Comparison of ENCODE assay signal across 8 mouse cellular contexts in the genomic region with DNA sequence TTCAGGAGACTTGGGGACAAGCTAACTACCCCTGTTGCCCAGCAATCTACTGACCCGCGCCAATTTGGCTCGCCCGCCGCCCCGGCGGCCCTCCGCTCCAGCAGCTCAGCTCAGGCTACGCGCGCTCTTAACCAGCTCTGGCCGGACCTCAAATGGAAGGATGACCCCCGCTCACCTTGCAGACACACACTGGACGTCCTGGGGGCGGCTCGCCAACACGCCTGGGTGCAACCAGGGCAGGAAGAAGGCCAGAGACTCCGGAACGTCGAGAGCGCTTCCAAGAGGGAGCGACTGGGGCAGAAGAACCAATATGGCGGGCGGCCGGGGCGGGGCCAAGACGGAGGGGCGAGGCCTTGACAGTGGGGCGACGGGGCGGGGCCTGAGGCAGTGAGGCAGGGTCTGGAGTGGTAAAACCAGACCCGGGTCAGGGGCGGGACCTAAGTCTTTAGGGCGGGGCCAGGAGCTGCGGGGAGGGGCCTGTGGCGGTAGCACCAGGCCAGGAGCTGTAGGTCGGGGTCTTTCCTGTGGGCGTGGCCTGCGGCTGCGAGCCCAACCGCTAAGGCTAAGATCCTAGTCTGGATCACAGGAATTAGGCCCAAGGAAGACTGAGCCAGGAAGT. TPM values are rescaled to one million over a fixed set of nuclear protein-coding genes. Genes with fewer than 3 reads are reported as not detected.
DNase-seq lines count a peak whose midpoint lies in the region; ATAC-seq and TF ChIP-seq lines count a peak whose summit lies in the region.

A gene (minus strand): TSS at position 503 of the 619 bp plus-strand sequence.

- no peak for TF ChIP-seq CTCF in Patski (IDR thresholded peaks at IDR 0.05)

- H3K27me3 ChIP-seq in Patski: no peaks in the 10 kb centered on the region
- H3K27me3 ChIP-seq in hindbrain, embryonic 14.5 days (ENCODE audit: control insufficient read depth, insufficient read depth, low read length): no peaks in the 10 kb centered on the region

- ATAC-seq in Patski: peak; percentile 98
- peak; percentile 99 for ATAC-seq in hindbrain, embryonic 14.5 days (ENCODE audit: low FRiP score)

- POLR2A ChIA-PET in Patski (lab: Charles Lee): interaction anchor here (1.0 kb wide), 1 partner anchor 40 kb away, joined by 4 read pairs; no protein-coding TSS in a partner anchor

- CTCF ChIA-PET in Patski (lab: Charles Lee): no interaction called here

- no peaks in the 10 kb centered on the region for H3K36me3 ChIP-seq in hindbrain, embryonic 14.5 days (replicated peaks; ENCODE audit: control insufficient read depth, insufficient read depth)

- DNase-seq in Patski (ENCODE audit: low read depth, low spot score): no peak
- peak; percentile 92 to 93 for DNase-seq in cerebellum, postnatal 14 days
- peak; percentile 66 to 71 for DNase-seq in frontal cortex, postnatal 25 days (ENCODE audit: low spot score in 2 of 2)
- peak; percentile 80 for DNase-seq in hindbrain, embryonic 14.5 days (ENCODE audit: low spot score)
- DNase-seq in left cerebral cortex, adult 11 months (ENCODE audit: low spot score): peak; percentile 81
- DNase-seq in lung, postnatal 4 days: peak; percentile 94 to 96
- peak; percentile 75 for DNase-seq in retina, postnatal 7 days (ENCODE audit: low read depth, low spot score)
- peak; percentile 71 for DNase-seq in urinary bladder, adult 2 months (ENCODE audit: low spot score)

- H3K9ac ChIP-seq in hindbrain, embryonic 14.5 days: peak within 1 kb of the TSS; percentile 76

- peak within 1 kb of the TSS; percentile 65 for H3K4me2 ChIP-seq in hindbrain, embryonic 14.5 days (replicated peaks)

- H3K4me1 ChIP-seq in hindbrain, embryonic 14.5 days (replicated peaks; ENCODE audit: control insufficient read depth, insufficient read depth, low read length): 0 out of 2 replicates have a peak, but pooled peaks cover 6% of the 10 kb centered on the region

- H3K4me3 ChIP-seq in hindbrain, embryonic 14.5 days (replicated peaks; ENCODE audit: low read length): peak within 1 kb of the TSS; percentile 60

- WGBS in hindbrain, embryonic 14.5 days: 17% methylated on average over 33 of the region's 41 CpGs

- H3K9me3 ChIP-seq in hindbrain, embryonic 14.5 days (ENCODE audit: control insufficient read depth, low read length): no peaks in the 10 kb centered on the region

- H3K27ac ChIP-seq in hindbrain, embryonic 14.5 days: peak within 1 kb of the TSS; percentile 82

- in situ Hi-C loops in Patski (cut with MboI; ENCODE audit: low pct_unique_long_range_greater_than_20kb): no loop called here

RNA-seq across cellular contexts. Expression of the gene that starts here (rescaled TPM):
- polyA plus RNA-seq in Patski (2021): 36.6 TPM
- polyA plus RNA-seq in hindbrain, embryonic 14.5 days (2014; fragmentation: Nextera tagmentation; extraction: Ambion mirVana): 55.1 and 60.9 TPM in 2 replicates
- polyA plus RNA-seq in urinary bladder, adult 2 months (2012; rRNA removed): 38.6 and 41.5 TPM in 2 replicates
